Mouse (Mus musculus) G1E (cell line): ENCODE data around the gene Ankrd52. TPM values are rescaled to one million over a fixed set of nuclear protein-coding genes. Genes with fewer than 3 reads are reported as not detected.
"Not testable (repeated sequence)": the region's sequence is repeated elsewhere in the genome, so short reads cannot be mapped to it uniquely, and the experiment has no call there.

ENCODE experiments used
- ATAC-seq: 2 replicates; pipeline ENCODE4 v1.8.0; 2016; ENCODE audit warnings: mild to moderate bottlenecking; ENCODE audit not compliant: insufficient number of reproducible peaks, poor library complexity, low FRiP score, severe bottlenecking; ENCODE audit errors: extremely low read depth
- DNase-seq: peaks from one replicate; pipeline ENCODE4 v3.0.0; 2012; ENCODE audit warnings: low spot score
- H3K27me3 ChIP-seq: 2 replicates; pipeline ENCODE4 v1.6.1; 2012; ENCODE audit warnings: mild to moderate bottlenecking, low read length, inconsistent platforms; ENCODE audit not compliant: insufficient read depth
- H3K36me3 ChIP-seq: replicated peaks from 2 replicates; pipeline ENCODE3; 2012; ENCODE audit warnings: mild to moderate bottlenecking, inconsistent platforms
- H3K4me1 ChIP-seq: 2 replicates; pipeline ENCODE4 v1.6.1; 2012; ENCODE audit warnings: low read depth, low read length, inconsistent platforms, mixed read lengths; ENCODE audit not compliant: insufficient read depth
- H3K4me3 ChIP-seq: 2 replicates; pipeline ENCODE4 v1.5.1; 2012; ENCODE audit warnings: low read depth, mild to moderate bottlenecking, inconsistent platforms, low read length, moderate library complexity, mixed read lengths
- H3K9me3 ChIP-seq: replicated peaks from 2 replicates; pipeline ENCODE4 v1.6.1; 2012; ENCODE audit warnings: inconsistent platforms
- CTCF ChIP-seq: IDR thresholded peaks from 2 replicates; pipeline ENCODE4 v1.5.1; 2012; ENCODE audit warnings: low read depth, low read length, inconsistent platforms, mixed read lengths
- GATA1 ChIP-seq: IDR thresholded peaks from 2 replicates; pipeline ENCODE4 v1.6.1; 2012; ENCODE audit warnings: borderline replicate concordance, low read length, inconsistent platforms, mixed read lengths
- GATA2 ChIP-seq: IDR thresholded peaks from 2 replicates; pipeline ENCODE4 v1.6.1; 2012; ENCODE audit warnings: low read depth, low read length, inconsistent platforms, borderline replicate concordance
- POLR2AphosphoS5 ChIP-seq: IDR thresholded peaks from 2 replicates; pipeline ENCODE4 v1.6.1; 2012; ENCODE audit warnings: low read depth, low read length, inconsistent platforms; ENCODE audit not compliant: insufficient replicate concordance
- TAL1 ChIP-seq: conservative IDR thresholded peaks from 2 replicates; pipeline ENCODE4 v1.6.1; 2012; ENCODE audit warnings: low read depth, low read length, inconsistent platforms, mixed read lengths
- polyA plus RNA-seq: library from polyadenylated mRNA; stranded (reverse); fragments of >175 nt; gene quantifications from 2 replicates; pipeline ENCODE4 v1.2.3, GENCODE M21; 2012
- total RNA-seq, 2 experiments: library from RNA; stranded (forward) in 1 of 2; stranded (reverse) in 1 of 2; fragments of 200-1000 nt in 1 of 2; fragments of >200 nt in 1 of 2; fragmentation: Nextera tagmentation in 1 of 2; gene quantifications; 2 replicates each; pipeline ENCODE4 v1.2.3; 2014 to 2017

Gene Ankrd52
- 72.9 and 80.4 TPM in 2 replicates for total RNA-seq (2014; fragmentation: Nextera tagmentation)
- 5.9 and 6.6 TPM in 2 replicates for total RNA-seq (2017)
- 68.3 and 75.9 TPM in 2 replicates for polyA plus RNA-seq

DNA sequence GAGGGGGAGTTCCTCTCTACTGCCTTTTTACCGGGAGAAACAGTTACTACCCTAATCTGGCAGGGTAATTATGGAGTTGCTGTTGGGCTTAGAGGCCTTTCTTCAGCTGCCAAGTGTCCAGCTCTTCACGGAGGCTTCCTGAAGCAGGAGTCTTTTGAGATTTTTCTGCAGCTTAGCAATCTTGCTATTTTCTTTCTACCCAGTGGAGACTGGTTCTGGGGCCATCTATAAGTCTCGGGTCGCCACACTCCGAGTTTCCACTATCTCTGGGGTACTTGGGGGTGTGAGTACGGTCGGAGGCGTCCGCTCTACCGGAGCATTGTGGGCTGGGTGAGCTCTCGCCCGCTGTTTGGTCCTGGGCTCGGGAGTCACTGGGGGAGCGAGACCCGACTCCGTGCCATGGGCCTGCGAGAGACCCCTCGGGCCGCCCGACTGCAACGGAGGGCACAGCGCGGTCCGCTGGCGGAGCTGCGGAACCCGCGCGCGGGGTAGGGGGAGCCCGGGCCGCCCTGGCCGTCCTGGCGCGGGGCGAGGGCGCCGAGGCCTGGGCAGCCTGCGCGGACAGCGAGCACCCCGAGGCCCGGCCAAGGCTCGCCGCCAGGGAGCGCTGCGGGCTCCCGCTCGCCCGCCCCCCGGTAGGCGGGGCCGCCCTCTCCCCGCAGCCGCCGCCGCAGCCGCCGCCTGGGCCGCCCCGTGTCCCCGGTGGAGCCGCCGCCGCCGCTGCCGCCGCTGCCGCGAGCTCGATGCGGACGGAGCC, at the start of gene Ankrd52:
Gene Ankrd52 (plus strand): TSS at position 661 of the 757 bp plus-strand sequence.
- ATAC-seq (peak; percentile 12; the same call in 1 of the 2 replicates), DNase-seq (peak; percentile 95)
- peak within 1 kb of the TSS; percentile 88 for H3K4me3 ChIP-seq
- peaks cover 53% of the 10 kb centered on the region for H3K4me1 ChIP-seq
- H3K27me3 ChIP-seq: no peaks in the 10 kb centered on the region
- no peaks in the 10 kb centered on the region for H3K9me3 ChIP-seq
- H3K36me3 ChIP-seq: peaks cover 36% of the 10 kb centered on the region
- TF ChIP-seq CTCF (peak; percentile 30; the same call in 1 of the 2 replicates), POLR2AphosphoS5 (no peak), GATA2 (no peak), GATA1 (no peak), TAL1 (no peak)

DNA sequence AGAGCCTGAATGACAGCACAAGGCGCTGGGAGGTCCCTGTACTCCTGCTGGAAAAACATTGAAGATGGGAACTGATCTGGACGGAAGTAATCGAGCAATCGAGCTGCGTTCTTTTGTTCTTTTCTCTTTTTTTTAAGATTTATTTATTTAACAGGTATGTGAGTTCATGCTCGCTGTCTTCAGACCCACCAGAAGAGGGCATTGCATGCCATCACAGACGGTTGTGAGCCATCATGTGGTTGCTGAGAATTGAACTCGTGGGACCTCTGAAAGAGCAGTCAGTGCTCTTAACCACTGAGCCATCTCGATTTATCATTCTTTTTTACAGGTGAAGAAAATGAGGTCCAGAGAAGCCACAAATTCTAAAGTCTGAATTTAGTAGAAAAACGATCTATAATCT, 49.3 kb upstream of the Ankrd52 start:
- TF ChIP-seq TAL1: no peak
- no peak for TF ChIP-seq GATA1
- no peak for TF ChIP-seq CTCF
- no peak for TF ChIP-seq POLR2AphosphoS5
- TF ChIP-seq GATA2: no peak
- peaks cover 19% of the 10 kb centered on the region for H3K4me1 ChIP-seq
- no peaks in the 10 kb centered on the region for H3K27me3 ChIP-seq
- H3K36me3 ChIP-seq: peaks cover 55% of the 10 kb centered on the region
- no peak for ATAC-seq
- no peak for DNase-seq
- no peak overlapping the region for H3K4me3 ChIP-seq
- H3K9me3 ChIP-seq: no peaks in the 10 kb centered on the region

DNA sequence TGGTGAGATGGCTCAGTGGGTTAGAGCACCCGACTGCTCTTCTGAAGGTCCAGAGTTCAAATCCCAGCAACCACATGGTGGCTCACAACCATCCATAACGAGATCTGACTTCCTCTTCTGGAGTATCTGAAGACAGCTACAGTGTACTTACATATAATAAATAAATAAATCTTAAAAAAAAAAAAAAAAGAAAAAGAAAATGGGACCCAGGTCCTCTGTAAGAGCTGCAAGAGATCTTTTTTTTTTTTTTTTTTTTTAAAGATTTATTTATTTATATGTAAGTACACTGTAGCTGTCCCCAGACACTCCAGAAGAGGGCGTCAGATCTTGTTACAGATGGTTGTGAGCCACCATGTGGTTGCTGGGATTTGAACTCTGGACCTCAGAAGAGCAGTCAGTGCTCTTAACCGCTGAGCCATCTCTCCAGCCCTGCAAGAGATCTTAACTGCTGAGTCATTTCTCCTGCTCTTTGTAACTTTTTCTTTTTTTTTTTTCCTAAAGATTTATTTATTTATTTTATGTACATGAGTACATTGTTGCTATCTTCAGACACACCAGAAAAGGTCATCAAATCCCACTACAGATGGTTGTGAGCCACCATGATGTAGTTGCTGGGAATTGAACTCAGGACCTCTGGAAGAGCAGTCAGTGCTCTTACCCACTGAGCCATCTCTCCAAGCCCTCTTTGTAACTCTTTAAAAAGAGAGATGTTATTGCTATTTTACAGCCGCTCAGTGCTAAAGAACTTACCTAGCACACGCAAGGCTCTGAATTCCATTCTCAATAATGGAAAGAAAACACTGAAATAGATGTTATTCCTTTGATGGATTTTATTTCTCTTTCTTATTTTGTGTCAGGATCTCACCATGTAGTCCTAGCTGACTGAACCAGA, 44.3 kb upstream of the Ankrd52 start:
- H3K4me3 ChIP-seq, H3K9me3 ChIP-seq, ATAC-seq, H3K27me3 ChIP-seq, DNase-seq: not testable (repeated sequence)
- peaks cover 20% of the 10 kb centered on the region for H3K36me3 ChIP-seq
- peaks cover 35% of the 10 kb centered on the region for H3K4me1 ChIP-seq

DNA sequence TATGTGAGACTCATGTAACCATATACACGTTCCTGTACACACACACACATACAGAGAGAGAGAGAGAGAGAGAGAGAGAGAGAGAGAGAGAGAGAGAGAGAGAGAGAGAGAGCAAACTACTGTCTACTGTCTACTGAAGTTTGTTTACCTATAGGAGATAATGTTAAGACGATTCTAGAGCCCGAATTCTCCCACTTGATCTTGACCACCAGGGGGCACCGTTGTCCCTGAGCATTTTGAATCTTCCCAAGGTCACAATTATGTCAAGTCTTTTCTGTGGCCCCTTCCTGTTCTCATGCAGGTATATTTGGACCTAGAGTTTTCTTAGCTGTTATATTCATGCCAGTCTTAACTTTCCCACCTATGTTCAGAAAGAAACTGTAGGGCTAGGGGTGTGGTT, 41.3 kb upstream of the Ankrd52 start:
- peak; percentile 84 for TF ChIP-seq CTCF
- TF ChIP-seq POLR2AphosphoS5: no peak
- no peak for DNase-seq
- Histone ChIP-seq H3K4me1 (peaks cover 60% of the 10 kb centered on the region), H3K4me3 (no peak overlapping the region), H3K27me3 (no peaks in the 10 kb centered on the region), H3K9me3 (no peaks in the 10 kb centered on the region), H3K36me3 (peaks cover 15% of the 10 kb centered on the region)
- no peak for ATAC-seq

DNA sequence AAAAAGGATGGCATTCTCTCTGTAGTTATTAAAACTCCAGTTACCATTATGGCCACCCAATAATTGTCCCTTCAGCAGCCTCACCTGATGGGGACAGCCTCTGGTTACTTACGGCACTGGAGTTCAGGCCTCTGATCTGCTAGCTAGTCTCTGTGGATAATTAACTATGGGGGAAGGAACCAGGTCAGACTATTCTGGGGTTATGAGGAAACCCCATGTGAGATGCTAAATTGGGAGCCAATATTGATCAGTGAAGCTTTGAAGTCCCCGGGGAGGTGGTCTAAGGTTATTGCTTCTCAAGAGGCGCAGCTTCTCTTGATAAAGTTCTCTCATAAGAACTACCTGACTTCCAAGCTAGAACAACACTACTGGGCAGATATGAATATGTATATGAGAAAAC, 40.7 kb upstream of the Ankrd52 start:
- Histone ChIP-seq H3K4me1 (peaks cover 64% of the 10 kb centered on the region), H3K36me3 (peaks cover 20% of the 10 kb centered on the region), H3K9me3 (no peaks in the 10 kb centered on the region), H3K4me3 (no peak overlapping the region; the same call in 1 of the 2 replicates), H3K27me3 (no peaks in the 10 kb centered on the region)
- ATAC-seq (no peak), DNase-seq (no peak)
- TF ChIP-seq CTCF: no peak
- TF ChIP-seq POLR2AphosphoS5: no peak
- TF ChIP-seq GATA2: no peak
- TF ChIP-seq TAL1: no peak
- TF ChIP-seq GATA1: no peak

DNA sequence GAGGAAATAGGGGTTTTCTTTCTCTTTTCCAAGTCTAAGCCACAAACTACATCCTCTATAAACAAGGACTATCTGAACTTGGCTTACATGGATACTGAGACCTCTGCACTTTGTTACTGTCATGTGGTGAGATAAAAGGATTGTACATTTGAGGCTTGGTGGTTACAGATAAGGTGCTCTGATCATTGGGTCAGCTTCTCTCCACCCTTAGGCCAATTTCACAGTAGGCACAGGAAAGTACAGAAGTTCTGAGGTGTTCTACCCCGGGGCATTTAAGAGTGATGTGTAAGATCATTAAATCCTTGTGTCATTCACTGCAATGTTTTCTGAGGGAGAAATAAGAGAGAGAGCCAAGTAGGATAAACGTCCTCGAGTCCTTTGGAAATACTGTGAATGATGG, 40.3 kb upstream of the Ankrd52 start:
- Histone ChIP-seq H3K36me3 (peaks cover 24% of the 10 kb centered on the region), H3K4me1 (peaks cover 68% of the 10 kb centered on the region), H3K9me3 (no peaks in the 10 kb centered on the region), H3K4me3 (peak overlapping the region; percentile 88; the same call in 1 of the 2 replicates), H3K27me3 (no peaks in the 10 kb centered on the region)
- DNase-seq: no peak
- ATAC-seq: peak; percentile 36
- TF ChIP-seq CTCF: no peak
- peak; percentile 51 for TF ChIP-seq TAL1
